Mouse (Mus musculus) lung, postnatal 25 days (tissue): Measurements from ENCODE around the gene Gm47985.
"Not testable (repeated sequence)": the region's sequence is repeated elsewhere in the genome, so short reads cannot be mapped to it uniquely, and the experiment has no call there.

Experiments
- DNase-seq: peaks from one replicate; pipeline ENCODE4 v3.0.0; 2022; ENCODE audit warnings: low spot score

The Gm47985 gene

GRCm38 (mm10) chr1:151177030-151177936 lies 5.1 kb upstream of the Gm47985 start:
- DNase-seq = peak; percentile 51

GRCm38 (mm10) chr1:151177937-151178271 lies 4.4 kb upstream of the Gm47985 start:
- no peak for DNase-seq

- no peak for DNase-seq
Measured at GRCm38 (mm10) chr1:151178505-151179083, 3.7 kb upstream of the Gm47985 start.

- DNase-seq = no peak
Measured at GRCm38 (mm10) chr1:151180167-151180566, 2.2 kb upstream of the Gm47985 start.

- not testable (repeated sequence) for DNase-seq
Measured at GRCm38 (mm10) chr1:151186186-151186585, 3.8 kb downstream of the Gm47985 start.

- not testable (repeated sequence) for DNase-seq
Measured at GRCm38 (mm10) chr1:151186879-151187424, 4.6 kb downstream of the Gm47985 start.

- no peak for DNase-seq
Measured at GRCm38 (mm10) chr1:151188469-151188868, 6.1 kb downstream of the Gm47985 start.

DNA sequence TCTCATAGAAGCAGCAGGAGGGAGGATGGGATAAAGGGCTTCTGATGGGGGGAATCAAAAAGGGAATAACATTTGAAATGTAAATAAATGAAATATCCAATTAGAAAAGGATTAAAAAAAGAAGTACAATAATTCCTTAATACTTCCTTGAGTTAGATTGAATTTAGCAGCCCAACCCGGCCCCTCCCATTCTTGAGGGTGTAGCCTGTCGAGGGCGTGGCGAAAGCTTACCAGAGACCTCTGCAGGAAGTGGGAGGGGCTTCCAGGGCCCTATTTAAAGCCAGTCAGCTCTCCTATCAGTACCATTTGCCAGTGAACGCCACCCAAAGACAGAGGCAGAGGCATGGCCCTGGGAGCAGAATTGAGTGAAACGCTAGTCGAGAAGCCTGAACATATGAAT lies 9.7 kb downstream of the Gm47985 start, which contains the start of gene Gm8947:
Gene Gm8947 (plus strand): TSS at position 302 of the 400 bp plus-strand sequence.
- DNase-seq = not testable (repeated sequence)

DNA sequence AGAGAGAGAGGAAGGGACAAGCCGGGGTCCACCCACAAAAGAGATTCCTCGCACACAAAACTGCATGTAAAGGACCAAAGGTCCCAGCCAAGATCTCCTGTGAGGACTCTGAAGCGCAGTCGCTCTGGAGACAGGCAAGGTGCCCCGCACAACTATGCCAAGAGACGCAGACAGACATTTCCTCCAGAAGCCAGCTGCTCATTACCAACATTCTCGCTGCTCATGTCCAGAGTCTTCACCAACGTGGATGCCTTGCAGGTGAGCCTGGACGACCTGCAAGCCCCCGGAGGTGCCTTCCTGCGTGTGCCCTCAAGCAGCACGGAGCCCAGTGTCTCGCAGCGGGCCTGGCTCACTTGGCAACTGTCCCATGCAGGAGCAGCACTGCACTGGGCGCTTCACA lies 10.4 kb downstream of the Gm47985 start:
- DNase-seq = not testable (repeated sequence)

GRCm38 (mm10) chr1:151195986-151196385 lies 13.6 kb downstream of the Gm47985 start:
- not testable (repeated sequence) for DNase-seq

DNA sequence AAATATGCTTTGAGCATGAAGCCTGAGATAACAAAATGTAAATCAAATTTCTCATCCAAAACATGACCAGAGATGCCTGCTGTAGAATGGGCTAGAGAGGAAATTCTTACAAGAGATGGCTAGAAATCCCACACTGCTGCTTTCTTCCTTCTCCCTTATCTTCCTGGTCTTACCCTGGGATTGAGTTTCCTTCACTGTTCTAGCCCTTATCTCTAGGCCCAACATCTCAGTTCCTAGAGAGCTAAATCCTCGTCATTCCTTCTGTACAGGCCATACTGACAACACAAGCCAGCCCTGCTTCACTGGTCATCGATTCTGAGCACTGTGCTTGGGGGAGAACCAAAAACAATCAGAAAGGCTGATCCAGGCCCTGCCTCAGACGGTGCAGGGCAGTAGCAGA lies 14.4 kb downstream of the Gm47985 start:
- not testable (repeated sequence) for DNase-seq

- not testable (repeated sequence) for DNase-seq
Measured at GRCm38 (mm10) chr1:151198120-151198519, 15.8 kb downstream of the Gm47985 start, which contains the start of gene Gm47995. Gene Gm47995 (plus strand): TSS chr1:151198448.

- DNase-seq = not testable (repeated sequence)
Measured at GRCm38 (mm10) chr1:151200620-151201019, 18.3 kb downstream of the Gm47985 start.

- not testable (repeated sequence) for DNase-seq
Measured at GRCm38 (mm10) chr1:151202771-151203170, 20.4 kb downstream of the Gm47985 start.

DNA sequence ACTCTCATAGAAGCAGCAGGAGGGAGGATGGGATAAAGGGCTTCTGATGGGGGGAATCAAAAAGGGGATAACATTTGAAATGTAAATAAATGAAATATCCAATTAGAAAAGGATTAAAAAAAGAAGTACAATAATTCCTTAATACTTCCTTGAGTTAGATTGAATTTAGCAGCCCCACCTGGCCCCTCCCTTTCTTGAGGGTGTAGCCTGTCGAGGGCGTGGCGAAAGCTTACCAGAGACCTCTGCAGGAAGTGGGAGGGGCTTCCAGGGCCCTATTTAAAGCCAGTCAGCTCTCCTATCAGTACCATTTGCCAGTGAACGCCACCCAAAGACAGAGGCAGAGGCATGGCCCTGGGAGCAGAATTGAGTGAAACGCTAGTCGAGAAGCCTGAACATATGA lies 21.5 kb downstream of the Gm47985 start, which contains the start of gene 3110040M04Rik:
Gene 3110040M04Rik (plus strand): TSS at position 304 of the 400 bp plus-strand sequence.
- not testable (repeated sequence) for DNase-seq

- DNase-seq = not testable (repeated sequence)
Measured at GRCm38 (mm10) chr1:151208493-151208892, 26.2 kb downstream of the Gm47985 start.

GRCm38 (mm10) chr1:151208944-151209343 lies 26.6 kb downstream of the Gm47985 start:
- not testable (repeated sequence) for DNase-seq

GRCm38 (mm10) chr1:151209824-151210355 lies 27.6 kb downstream of the Gm47985 start, which contains the start of gene Gm47996:
Gene Gm47996 (plus strand): TSS chr1:151210131.
- not testable (repeated sequence) for DNase-seq

GRCm38 (mm10) chr1:151211666-151212065 lies 29.3 kb downstream of the Gm47985 start:
- DNase-seq = not testable (repeated sequence)

GRCm38 (mm10) chr1:151214862-151215261 lies 32.5 kb downstream of the Gm47985 start:
- no peak for DNase-seq

DNA sequence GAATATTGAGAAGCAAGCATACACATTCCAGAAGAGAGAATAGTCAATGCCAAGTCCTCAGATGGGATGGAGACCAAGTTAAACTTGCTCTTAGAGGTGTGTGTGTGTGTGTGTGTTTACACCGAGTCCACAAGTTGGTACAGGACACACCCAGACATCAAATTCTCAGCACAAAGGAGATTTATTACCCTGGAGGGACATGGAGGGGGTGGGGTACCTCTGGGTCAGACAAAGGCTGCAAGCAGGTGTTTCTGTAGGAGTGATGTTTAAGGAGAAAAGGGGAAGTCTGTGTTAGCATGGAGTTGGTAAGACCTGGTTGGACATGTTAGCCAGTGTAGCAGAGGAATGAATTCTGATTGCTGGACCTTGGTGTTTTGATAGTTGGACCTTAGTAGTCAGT lies 33.6 kb downstream of the Gm47985 start:
- DNase-seq = no peak

DNA sequence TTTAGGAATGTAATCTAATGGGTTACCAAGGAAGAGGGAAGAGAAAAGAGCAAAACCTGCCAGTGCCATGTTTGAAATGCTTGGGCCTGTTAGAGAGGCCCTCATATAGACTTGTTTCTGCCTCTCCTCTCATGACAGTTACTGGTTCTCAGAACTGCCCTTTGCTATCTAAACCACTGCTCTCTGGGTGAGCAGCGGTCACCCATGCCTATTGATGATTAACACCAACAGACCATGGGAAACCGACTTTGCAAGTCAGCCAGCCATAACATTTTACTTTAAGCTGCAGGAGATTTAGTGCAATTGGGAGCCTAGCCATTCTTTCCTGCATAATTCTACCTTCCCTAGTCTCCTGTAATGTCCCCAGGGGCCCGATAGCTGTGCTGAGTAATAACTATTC lies 34.1 kb downstream of the Gm47985 start:
- no peak for DNase-seq
